27 mouse cellular contexts compared by ENCODE assay signal in the genomic region with DNA sequence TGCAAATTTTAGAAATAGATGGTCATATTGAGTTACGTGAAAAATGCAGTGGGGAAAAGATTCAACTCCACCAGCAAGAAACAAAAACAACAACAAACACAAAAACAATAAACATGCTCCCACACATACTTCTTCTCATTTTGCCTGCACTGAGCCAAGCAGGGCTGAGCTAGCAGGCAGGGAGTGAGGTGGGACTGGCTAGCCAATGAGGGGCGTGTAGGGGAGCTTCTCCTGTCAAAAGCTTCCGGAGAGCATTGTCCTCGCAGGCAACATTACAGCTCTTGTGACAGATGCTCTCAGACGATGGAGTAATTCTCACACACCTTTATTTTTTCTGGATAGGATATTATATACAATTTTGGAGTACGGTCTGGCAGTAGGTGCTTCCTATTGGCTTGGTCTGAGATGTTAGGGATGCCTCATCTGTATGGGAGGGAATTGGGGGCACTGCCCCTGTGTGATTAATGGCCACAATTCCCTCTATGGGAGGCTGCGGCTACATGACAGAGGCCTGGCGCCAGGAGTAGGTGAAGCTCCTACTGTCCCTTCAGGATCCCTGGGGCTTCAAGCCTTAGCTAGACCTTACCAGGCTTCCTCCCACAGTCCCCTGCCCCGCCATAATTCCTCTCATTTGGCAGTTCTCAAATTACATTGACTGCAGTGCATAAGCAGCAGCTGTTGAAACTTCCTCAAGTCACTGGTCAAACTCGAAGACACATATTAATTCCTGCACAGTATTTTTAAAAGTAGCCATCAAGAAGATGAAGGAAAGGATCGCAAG.
DNase-seq lines count a peak whose midpoint lies in the region; ATAC-seq and TF ChIP-seq lines count a peak whose summit lies in the region.
"Had no signal": no experiment of that assay in that cellular context is flagged by ENCODE, and none has a peak within 500 bp of the region (broad histone marks: within the 10 kb centered on the region; RNA-seq: fewer than 3 reads in every experiment).

No protein-coding gene starts in this region.

- H3K9ac ChIP-seq in hindbrain, embryonic 11.5 days (ENCODE audit: low read depth, low read length): no peak overlapping the region
- no peak overlapping the region for H3K9ac ChIP-seq in hindbrain, embryonic 12.5 days
- H3K9ac ChIP-seq in lung, embryonic 14.5 days: no peak overlapping the region
- H3K9ac ChIP-seq: embryonic facial prominence, embryonic 12.5 days; forebrain, embryonic 12.5 days; intestine, embryonic 15.5 days; limb, embryonic 12.5 days; liver, embryonic 12.5 days; lung, embryonic 15.5 days had no signal

- no peaks in the 10 kb centered on the region for H3K9me3 ChIP-seq in hindbrain, embryonic 11.5 days (ENCODE audit: control insufficient read depth, low read length)
- no peaks in the 10 kb centered on the region for H3K9me3 ChIP-seq in hindbrain, embryonic 12.5 days (replicated peaks)
- no peaks in the 10 kb centered on the region for H3K9me3 ChIP-seq in lung, embryonic 14.5 days (ENCODE audit: low read depth, low read length)
- H3K9me3 ChIP-seq in embryonic facial prominence, embryonic 10.5 days: no peaks in the 10 kb centered on the region
- H3K9me3 ChIP-seq: embryonic facial prominence, embryonic 12.5 days; forebrain, embryonic 12.5 days; heart, embryonic 10.5 days; intestine, embryonic 15.5 days; limb, embryonic 12.5 days; liver, embryonic 12.5 days; lung, embryonic 15.5 days had no signal

- no peak overlapping the region for H3K27ac ChIP-seq in hindbrain, embryonic 11.5 days (ENCODE audit: low read depth, low read length)
- no peak overlapping the region for H3K27ac ChIP-seq in hindbrain, embryonic 12.5 days
- no peak overlapping the region for H3K27ac ChIP-seq in lung, embryonic 14.5 days (ENCODE audit: low read depth)
- no peak overlapping the region; the same call in 1 of the 2 replicates for H3K27ac ChIP-seq in embryonic facial prominence, embryonic 10.5 days (replicated peaks)
- H3K27ac ChIP-seq: embryonic facial prominence, embryonic 12.5 days; forebrain, embryonic 12.5 days; gastrocnemius, adult 2 months; heart, embryonic 10.5 days; intestine, embryonic 15.5 days; layer of hippocampus, adult 2 months; limb, embryonic 12.5 days; liver, embryonic 12.5 days; lung, embryonic 15.5 days had no signal

- no peaks in the 10 kb centered on the region for H3K4me1 ChIP-seq in hindbrain, embryonic 11.5 days (replicated peaks; ENCODE audit: control insufficient read depth, insufficient read depth, low read length)
- H3K4me1 ChIP-seq in hindbrain, embryonic 12.5 days: no peaks in the 10 kb centered on the region; the same call in 1 of the 2 replicates
- H3K4me1 ChIP-seq in lung, embryonic 14.5 days (ENCODE audit: insufficient read depth): no peaks in the 10 kb centered on the region
- no peaks in the 10 kb centered on the region for H3K4me1 ChIP-seq in lung, adult 2 months (ENCODE audit: control insufficient read depth, insufficient read depth, low read length)
- peaks cover 12% of the 10 kb centered on the region for H3K4me1 ChIP-seq in embryonic facial prominence, embryonic 10.5 days
- H3K4me1 ChIP-seq: forebrain, embryonic 12.5 days; intestine, embryonic 15.5 days; liver, embryonic 12.5 days; lung, embryonic 15.5 days had no signal

- no peak overlapping the region for H3K4me3 ChIP-seq in hindbrain, embryonic 11.5 days (ENCODE audit: low read depth, low read length)
- H3K4me3 ChIP-seq in hindbrain, embryonic 12.5 days: no peak overlapping the region
- H3K4me3 ChIP-seq in lung, embryonic 14.5 days (ENCODE audit: low read depth, low read length): no peak overlapping the region
- no peak overlapping the region for H3K4me3 ChIP-seq in lung, adult 2 months (replicated peaks; ENCODE audit: extremely low read depth, low read depth, low read length)
- H3K4me3 ChIP-seq in embryonic facial prominence, embryonic 10.5 days: no peak overlapping the region
- H3K4me3 ChIP-seq: embryonic facial prominence, embryonic 12.5 days; erythroblast, embryonic 14.5 days; forebrain, embryonic 12.5 days; gastrocnemius, adult 2 months; heart, embryonic 10.5 days; intestine, embryonic 15.5 days; layer of hippocampus, adult 2 months; limb, embryonic 12.5 days; liver, embryonic 12.5 days; lung, embryonic 15.5 days had no signal

- H3K4me2 ChIP-seq in hindbrain, embryonic 11.5 days (replicated peaks; ENCODE audit: low read depth, low read length): no peak overlapping the region
- H3K4me2 ChIP-seq in hindbrain, embryonic 12.5 days (replicated peaks): no peak overlapping the region
- H3K4me2 ChIP-seq in lung, embryonic 14.5 days: no peak overlapping the region
- H3K4me2 ChIP-seq: embryonic facial prominence, embryonic 12.5 days; forebrain, embryonic 12.5 days; intestine, embryonic 15.5 days; limb, embryonic 12.5 days; liver, embryonic 12.5 days; lung, embryonic 15.5 days had no signal

- DNase-seq in hindbrain, embryonic 11.5 days (ENCODE audit: low spot score): peak; percentile 5
- peak; percentile 5 for DNase-seq in lung, embryonic 14.5 days
- no peak for DNase-seq in lung, adult 2 months
- peak; percentile 15 for DNase-seq in embryonic facial prominence, embryonic 10.5 days (ENCODE audit: low spot score)
- DNase-seq in yolk sac, embryonic 10.5 days (ENCODE audit: low spot score): peak; percentile 5
- DNase-seq in right cerebral cortex, adult 2 months (ENCODE audit: low spot score in 2 of 2): no peak
- DNase-seq: adrenal gland, postnatal 10 days; cerebellum, adult 2 months; cerebellum, postnatal 25 days; gastrocnemius, adult 2 months; heart, postnatal 4 days; kidney, postnatal 14 days; lung, postnatal 36 days; right cerebral cortex, postnatal 25 days; thymus, postnatal 14 days had no signal

- 0 out of 2 replicates have a peak, but pooled peaks have one; percentile 25 for ATAC-seq in hindbrain, embryonic 11.5 days (ENCODE audit: low FRiP score)
- ATAC-seq in hindbrain, embryonic 12.5 days (ENCODE audit: low FRiP score): no peak
- no peak for ATAC-seq in lung, embryonic 14.5 days (ENCODE audit: insufficient read depth)
- ATAC-seq: activated CD4-positive, CD25-positive, alpha-beta regulatory T cell, adult 4 months; hindbrain, embryonic 16.5 days; intestine, embryonic 15.5 days; liver, embryonic 12.5 days had no signal

- WGBS in hindbrain, embryonic 11.5 days: 75% methylated on average over 11 of the region's 11 CpGs
- 64% methylated on average over 11 of the region's 11 CpGs for WGBS in hindbrain, embryonic 12.5 days
- 58% methylated on average over 11 of the region's 11 CpGs for WGBS in lung, embryonic 14.5 days
- WGBS in lung, adult 2 months: 59% methylated on average over 11 of the region's 11 CpGs
- WGBS in embryonic facial prominence, embryonic 10.5 days: 70% methylated on average over 11 of the region's 11 CpGs

- TF ChIP-seq POLR2A in lung, adult 2 months (IDR thresholded peaks at IDR 0.05; ENCODE audit: borderline replicate concordance, extremely low read depth, low read depth, low read length): no peak

- no peaks in the 10 kb centered on the region for H3K27me3 ChIP-seq in hindbrain, embryonic 11.5 days (ENCODE audit: control insufficient read depth, insufficient read depth, low read length)
- H3K27me3 ChIP-seq in hindbrain, embryonic 12.5 days: no peaks in the 10 kb centered on the region
- no peaks in the 10 kb centered on the region for H3K27me3 ChIP-seq in lung, embryonic 14.5 days (ENCODE audit: insufficient read depth, low read length)
- no peaks in the 10 kb centered on the region for H3K27me3 ChIP-seq in embryonic facial prominence, embryonic 10.5 days (replicated peaks; ENCODE audit: low read depth, poor library complexity, severe bottlenecking)
- H3K27me3 ChIP-seq: embryonic facial prominence, embryonic 12.5 days; forebrain, embryonic 12.5 days; intestine, embryonic 15.5 days; limb, embryonic 12.5 days; liver, embryonic 12.5 days; lung, embryonic 15.5 days had no signal

- H3K36me3 ChIP-seq in hindbrain, embryonic 11.5 days (ENCODE audit: control insufficient read depth, insufficient read depth, low read length): no peaks in the 10 kb centered on the region
- no peaks in the 10 kb centered on the region for H3K36me3 ChIP-seq in hindbrain, embryonic 12.5 days
- no peaks in the 10 kb centered on the region for H3K36me3 ChIP-seq in lung, embryonic 14.5 days (ENCODE audit: insufficient read depth)
- H3K36me3 ChIP-seq in embryonic facial prominence, embryonic 10.5 days (replicated peaks): no peaks in the 10 kb centered on the region
- H3K36me3 ChIP-seq: embryonic facial prominence, embryonic 12.5 days; forebrain, embryonic 12.5 days; heart, embryonic 10.5 days; intestine, embryonic 15.5 days; limb, embryonic 12.5 days; liver, embryonic 12.5 days; lung, embryonic 15.5 days had no signal

- no peak for TF ChIP-seq CTCF in lung, embryonic 14.5 days (IDR thresholded peaks at IDR 0.05; ENCODE audit: low read depth)
- no peak for TF ChIP-seq CTCF in lung, adult 2 months (IDR thresholded peaks at IDR 0.05; ENCODE audit: insufficient read depth, low read length)

Comparison
In these comparisons a context has a peak if more than half of its experiments do, and no peak if none do; other contexts are left out.
1. DNase-seq: peak in hindbrain, embryonic 11.5 days (single experiment), lung, embryonic 14.5 days (single experiment), embryonic facial prominence, embryonic 10.5 days (single experiment) and yolk sac, embryonic 10.5 days (single experiment); none in lung, adult 2 months (single experiment) and right cerebral cortex, adult 2 months (0 of 2).